Mouse (Mus musculus): ENCODE data around the gene Iscu. TPM values are rescaled to one million over a fixed set of nuclear protein-coding genes. Genes with fewer than 3 reads are reported as not detected.
A peak's percentile ranks its signal among the peaks of the same experiment; 100 is the strongest.
"Not testable (repeated sequence)": the region's sequence is repeated elsewhere in the genome, so short reads cannot be mapped to it uniquely, and the experiment has no call there.

Iscu gene
- polyA plus RNA-seq, 1 experiment = 202 TPM

DNA sequence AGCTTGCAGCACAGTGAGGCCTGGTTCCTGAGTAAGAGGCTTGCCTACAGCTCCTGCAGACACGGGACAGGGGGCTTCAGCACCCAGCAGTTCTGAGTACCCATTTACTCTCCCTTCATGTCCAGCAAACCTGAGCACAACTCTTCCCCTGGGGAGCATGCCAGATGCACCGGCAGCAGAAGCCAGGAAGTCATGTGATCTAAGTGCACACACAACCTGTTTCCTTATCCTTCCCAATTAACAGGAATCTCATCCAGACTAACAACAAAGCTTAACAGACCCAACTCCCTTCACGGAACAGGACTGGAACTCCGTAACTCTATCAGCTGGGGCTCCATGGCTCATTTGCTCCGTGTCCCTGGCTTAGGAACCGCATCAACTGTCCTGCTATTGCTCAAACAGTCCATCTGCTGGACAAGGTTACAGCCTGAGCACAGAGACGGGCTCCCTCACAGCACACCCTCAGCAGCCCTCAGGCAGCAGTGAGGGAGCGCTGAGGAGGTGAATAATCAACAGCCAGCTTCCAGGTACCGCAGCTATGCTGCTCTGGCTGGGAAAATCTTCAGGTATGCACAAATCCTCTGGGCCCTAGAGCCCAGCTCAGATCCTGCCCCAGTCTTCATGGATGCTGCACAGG lies 20.9 kb upstream of the Iscu start:
- no peak for DNase-seq (ENCODE audit: extremely low spot score in 1 of 2, low spot score in 1 of 2)

DNA sequence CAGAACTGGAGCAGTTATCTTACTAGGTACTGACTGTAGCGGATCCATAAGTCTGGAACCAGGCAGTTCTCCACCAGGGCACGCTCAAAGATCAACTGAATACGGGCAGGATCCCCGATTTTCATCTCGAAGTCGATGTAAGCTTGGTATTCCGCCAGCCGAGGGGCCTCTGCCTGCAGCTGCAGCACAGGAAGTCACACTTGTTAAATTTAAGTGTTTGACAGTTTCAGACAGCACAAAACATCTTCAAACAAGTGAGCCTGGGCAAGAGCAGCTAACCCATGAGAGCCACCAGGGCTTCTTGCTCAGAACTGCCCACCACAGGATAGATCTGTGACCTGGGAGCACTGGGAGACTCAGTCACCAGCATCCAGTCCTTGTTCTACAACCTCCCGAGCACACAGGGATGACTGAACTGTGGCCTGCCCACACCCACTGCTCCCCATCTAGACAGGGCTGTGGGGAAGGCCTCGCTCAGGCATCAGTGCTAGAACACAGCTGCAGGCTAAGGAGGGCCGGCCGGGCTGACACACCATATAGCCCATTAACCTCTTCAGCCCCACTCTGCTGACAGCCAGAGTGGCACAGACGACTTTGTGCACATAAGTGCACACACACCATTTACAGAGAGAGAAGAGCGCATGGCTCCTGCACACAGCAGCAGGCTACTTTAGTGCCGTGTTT lies 17.1 kb upstream of the Iscu start:
- no peak for DNase-seq (ENCODE audit: extremely low spot score in 1 of 2, low spot score in 1 of 2)

- no peak for DNase-seq (ENCODE audit: extremely low spot score in 1 of 2, low spot score in 1 of 2)
Observed at GRCm38 (mm10) chr5:113761585-113761984, 11.0 kb upstream of the Iscu start.

DNA sequence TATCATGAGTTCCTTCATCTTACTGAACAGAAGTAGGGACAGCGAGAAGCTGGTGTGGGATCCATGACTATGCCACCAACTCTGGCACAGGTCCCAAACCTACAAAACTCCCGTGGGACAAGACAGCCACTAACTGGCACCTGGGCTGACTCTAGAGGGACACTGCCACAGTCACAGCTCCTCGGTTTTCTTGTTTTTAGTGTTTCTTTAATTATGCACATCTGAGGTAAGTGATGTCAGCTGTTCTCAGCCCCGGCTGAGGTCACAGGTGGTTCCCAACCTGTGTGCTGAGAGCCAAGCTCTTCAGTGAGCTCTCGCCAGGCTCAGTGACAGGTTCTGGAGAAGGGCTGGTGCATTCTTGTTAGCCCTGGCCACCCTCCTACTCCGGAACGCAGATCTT lies 8.1 kb upstream of the Iscu start:
- no peak for DNase-seq (ENCODE audit: extremely low spot score in 1 of 2, low spot score in 1 of 2)

DNA sequence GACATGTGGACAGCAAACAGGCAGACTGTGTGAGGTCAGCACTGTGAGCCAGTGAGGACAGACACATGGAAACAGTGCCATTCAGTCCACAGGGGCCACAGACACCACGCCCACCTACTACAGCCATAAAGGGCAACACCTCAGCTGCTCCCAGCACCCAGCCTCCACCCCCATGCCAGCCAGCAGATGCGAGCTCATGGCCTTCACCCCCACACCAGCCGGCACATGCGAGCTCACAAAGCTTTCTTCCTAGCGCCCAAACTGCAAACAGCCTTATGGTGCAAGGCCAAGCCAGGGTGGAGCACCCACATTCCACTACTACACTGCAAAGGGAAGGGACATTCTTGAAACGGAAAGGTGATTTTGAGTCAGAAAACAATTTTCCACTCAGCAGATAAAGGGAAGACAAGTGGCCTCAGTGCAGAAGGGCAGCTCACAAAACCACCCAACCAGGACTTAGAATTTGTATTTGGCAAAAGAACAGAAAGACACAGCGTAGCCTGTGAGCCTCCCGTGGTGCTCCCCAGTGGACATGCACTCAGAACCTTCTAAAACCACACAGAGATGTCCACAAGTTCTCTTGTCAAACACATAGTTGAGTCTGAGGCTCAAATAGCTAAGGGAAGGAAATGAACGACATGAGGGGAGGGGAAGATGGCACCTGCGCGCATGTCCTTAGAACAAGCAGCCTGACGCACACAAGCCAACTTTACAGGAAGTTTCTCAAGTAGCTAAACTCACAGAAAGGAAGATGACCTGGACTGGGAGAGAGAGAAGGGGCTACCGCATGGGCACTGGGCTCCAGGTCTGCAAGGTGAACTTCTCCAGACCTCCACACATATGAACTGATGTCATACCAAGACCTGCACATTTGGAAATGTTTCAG lies 6.7 kb upstream of the Iscu start:
- DNase-seq (ENCODE audit: extremely low spot score in 1 of 2, low spot score in 1 of 2) = peak in 1 of 2 experiments; percentile 33

DNA sequence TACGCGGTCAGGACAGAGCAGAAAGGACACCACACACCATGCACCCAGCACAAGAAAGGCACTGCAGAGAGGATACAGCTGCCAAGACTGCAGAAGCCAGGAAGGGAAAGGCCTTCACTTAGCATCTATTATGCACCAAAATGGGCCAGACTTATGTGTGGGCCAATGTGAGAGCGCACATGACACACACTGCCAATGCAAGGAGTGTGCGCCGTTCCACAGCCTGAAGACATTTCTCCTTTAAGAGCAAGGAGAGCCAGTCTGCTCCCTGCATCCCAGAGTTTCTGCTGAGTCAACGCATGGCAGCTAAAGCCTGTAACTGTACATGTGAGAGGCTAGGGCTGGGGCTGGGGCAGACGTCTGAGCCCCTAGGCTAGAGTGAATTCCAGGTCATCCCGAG lies 3.7 kb upstream of the Iscu start:
- DNase-seq (ENCODE audit: extremely low spot score in 1 of 2, low spot score in 1 of 2) = peak in 1 of 2 experiments; percentile 49

DNA sequence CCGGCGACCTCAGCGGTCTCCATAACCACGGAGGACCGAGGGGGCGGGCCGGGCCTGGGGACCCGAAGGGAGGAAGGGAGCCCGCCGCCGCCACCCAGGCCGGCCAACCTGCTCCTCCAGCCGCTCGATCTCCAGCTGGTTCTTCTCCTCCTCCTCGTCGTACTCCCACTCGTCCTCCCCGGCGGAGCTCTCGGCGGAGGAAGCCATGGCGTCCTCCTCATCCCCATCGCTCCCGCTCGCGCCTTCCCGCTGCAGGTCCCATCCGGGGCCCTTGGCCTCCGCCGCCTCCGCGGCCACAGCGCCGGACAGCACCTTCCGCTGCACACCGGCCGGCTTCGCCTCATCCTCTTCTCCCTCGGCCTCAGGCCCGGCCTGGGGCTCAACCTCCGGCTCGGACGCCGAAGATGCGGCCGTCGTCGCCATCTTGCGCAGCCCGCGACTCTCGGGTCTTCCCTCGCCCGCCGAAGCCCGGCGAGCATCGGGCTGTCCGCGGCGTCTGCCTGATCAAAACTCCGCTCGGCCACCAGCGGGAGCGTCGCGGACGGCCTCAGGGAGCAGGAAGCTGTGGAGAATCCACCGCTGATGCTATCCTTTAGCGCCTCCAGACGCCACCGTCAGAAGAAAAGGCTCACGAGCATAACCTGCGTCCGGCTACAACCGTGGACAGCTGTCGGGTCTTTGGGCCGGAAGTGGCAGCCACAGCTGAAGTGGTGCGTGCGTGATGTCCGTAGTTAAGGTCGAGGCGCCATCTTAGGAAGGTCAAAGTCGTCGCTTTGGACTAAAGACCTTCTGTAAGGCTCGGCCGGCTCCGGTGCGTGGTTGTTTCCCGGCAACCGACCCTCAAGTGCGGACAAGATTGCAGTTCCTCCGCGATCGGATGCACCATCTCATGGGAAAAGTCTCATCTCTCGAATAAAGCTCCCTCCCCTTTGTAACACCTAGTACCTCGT lies 1.1 kb upstream of the Iscu start:
- peak; percentile 83 to 91 for DNase-seq (ENCODE audit: extremely low spot score in 1 of 2, low spot score in 1 of 2)

GRCm38 (mm10) chr5:113772905-113773519 lies 464 bp downstream of the Iscu start:
- DNase-seq (ENCODE audit: extremely low spot score in 1 of 2, low spot score in 1 of 2) = no peak

DNA sequence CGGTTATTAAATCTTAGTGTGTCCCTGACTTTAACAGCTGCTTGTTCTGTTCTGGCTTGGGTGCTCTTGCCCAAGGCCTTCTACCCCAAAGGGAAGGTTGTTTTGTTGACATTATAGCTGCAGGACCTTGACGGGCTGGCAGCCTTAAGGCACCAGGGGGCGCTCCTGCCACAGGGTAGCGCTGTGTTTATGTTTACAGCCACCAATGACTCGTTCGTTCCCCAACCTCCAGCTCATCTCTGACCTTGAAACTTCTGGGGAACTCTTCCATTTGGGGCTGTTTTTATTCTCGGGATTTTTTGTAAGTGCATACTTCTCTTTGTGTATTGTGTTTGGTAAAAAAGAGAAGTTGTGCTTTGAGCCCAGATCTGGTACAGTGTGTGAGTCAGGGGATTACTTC lies 1.1 kb downstream of the Iscu start:
- DNase-seq (ENCODE audit: extremely low spot score in 1 of 2, low spot score in 1 of 2) = peak; percentile 62 to 92

DNA sequence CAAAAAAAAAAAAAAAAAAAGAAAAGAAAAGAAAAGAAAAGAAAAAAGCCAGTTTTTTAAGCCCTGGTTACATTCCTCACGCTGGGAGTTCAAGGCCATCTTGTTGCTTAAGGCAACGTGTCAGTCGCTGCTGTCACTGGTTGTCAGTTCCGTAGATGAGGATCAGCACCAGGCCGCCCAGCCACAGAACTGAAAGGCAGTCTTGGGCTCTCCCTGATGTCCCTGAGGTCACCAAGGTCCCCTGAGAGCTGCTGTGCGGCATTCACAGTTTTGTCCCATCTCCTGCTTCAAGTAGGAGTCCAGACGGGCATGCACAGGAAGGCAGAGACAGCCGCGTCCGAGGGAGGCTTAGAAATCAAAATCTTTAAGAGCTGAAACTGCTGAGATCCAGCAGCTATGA lies 3.0 kb downstream of the Iscu start:
- no peak for DNase-seq (ENCODE audit: extremely low spot score in 1 of 2, low spot score in 1 of 2)

GRCm38 (mm10) chr5:113776128-113776895 lies 3.8 kb downstream of the Iscu start:
- DNase-seq (ENCODE audit: extremely low spot score in 1 of 2, low spot score in 1 of 2) = no peak

DNA sequence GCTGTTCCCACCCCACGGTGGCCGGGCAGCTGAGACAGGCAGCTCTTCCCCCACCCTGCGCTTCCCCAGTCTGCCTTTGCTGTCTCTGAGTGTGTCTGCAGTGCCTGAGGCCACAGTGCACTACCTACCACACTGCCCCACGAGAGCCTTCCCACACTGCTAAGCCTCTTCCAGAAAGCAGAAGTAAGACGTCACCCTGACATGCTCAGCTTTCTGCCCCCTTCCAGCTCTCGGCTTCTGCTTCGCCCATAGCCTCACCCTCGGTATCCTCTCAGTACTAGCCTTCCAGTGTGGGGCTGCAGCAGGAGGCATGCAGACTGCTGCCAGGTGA lies 4.3 kb downstream of the Iscu start:
- DNase-seq (ENCODE audit: extremely low spot score in 1 of 2, low spot score in 1 of 2) = no peak

- not testable (repeated sequence) for DNase-seq (ENCODE audit: extremely low spot score in 1 of 2, low spot score in 1 of 2)
Observed at GRCm38 (mm10) chr5:113777728-113778127, 5.2 kb downstream of the Iscu start.

- no peak for DNase-seq (ENCODE audit: extremely low spot score in 1 of 2, low spot score in 1 of 2)
Observed at GRCm38 (mm10) chr5:113779569-113779968, 7.0 kb downstream of the Iscu start.

GRCm38 (mm10) chr5:113780082-113780752 lies 7.7 kb downstream of the Iscu start:
- DNase-seq (ENCODE audit: extremely low spot score in 1 of 2, low spot score in 1 of 2) = no peak

DNA sequence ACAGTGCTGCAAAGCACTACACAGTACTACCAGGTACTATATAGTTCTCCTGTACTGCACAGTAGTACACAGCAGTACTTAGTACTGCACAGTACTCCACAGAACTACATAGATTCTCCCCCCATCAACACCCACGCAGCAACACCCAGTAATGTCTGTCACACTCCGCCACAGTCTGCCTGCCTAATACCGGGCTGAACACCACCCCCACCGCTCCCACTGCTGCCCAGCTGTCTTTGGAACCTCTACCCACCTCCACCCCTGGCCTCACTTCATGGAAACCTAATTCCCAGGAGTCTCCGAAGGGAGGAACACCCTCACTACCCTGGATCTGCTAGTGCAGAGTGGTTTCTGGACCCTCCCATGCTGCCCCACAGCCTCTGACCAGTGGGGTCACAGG lies 8.2 kb downstream of the Iscu start:
- DNase-seq (ENCODE audit: extremely low spot score in 1 of 2, low spot score in 1 of 2) = no peak

DNA sequence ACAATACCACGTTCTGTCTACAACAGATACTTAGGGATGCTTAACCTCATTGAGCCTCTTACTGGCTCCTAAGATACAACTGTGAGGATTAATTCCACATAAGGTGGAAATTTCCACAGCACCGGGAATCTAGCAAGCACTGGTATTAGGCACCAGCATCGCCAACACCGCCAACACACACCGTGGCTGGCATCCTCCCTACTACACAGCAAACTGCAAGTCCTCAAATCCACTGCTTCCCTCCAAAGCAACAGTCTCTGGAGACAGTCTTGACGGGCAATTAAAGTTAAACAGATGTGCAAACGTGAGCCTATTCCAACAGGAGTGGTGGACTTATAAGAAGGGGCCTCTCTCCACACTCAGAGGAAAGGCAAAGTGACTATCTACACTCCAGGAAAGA lies 8.7 kb downstream of the Iscu start:
- no peak for DNase-seq (ENCODE audit: extremely low spot score in 1 of 2, low spot score in 1 of 2)

DNA sequence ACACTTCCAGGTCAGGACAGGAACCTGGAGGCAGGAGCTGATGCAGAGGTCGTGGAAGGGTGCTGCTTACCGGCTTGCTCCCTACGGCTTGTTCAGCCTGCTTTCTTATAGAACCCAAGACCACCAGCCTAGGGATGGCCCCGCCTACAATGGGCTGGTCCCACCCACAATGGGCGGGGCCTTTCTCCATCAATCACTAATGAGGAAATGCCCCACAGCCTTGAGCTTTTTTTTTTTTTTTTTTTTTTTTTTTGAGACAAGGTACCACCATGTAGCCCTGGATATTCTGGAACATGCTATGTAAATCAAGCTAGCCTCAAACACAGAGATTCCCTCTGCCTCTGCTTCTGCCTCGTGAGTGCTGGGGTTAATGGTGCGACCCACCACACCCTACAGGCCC lies 9.3 kb downstream of the Iscu start:
- no peak for DNase-seq (ENCODE audit: extremely low spot score in 1 of 2, low spot score in 1 of 2)

GRCm38 (mm10) chr5:113782624-113783023 lies 10.1 kb downstream of the Iscu start:
- no peak for DNase-seq (ENCODE audit: extremely low spot score in 1 of 2, low spot score in 1 of 2)

All from frontal cortex, adult 2 months (tissue).